Mouse (Mus musculus) lung, adult 2 months (tissue): ENCODE measurements at regions not wholly inside any gene's neighbourhood (a gene's known extent, or its start where the extent isn't known, plus 50 kb on each side); places are given as distances from the start of the nearest gene placed in this dataset.

Experiments used
- DNase-seq: peaks from one replicate; pipeline ENCODE4 v3.0.0; 2022
- H3K4me1 ChIP-seq: fragments of 200-500 bp; 2 replicates; pipeline ENCODE4 v1.6.1; 2011; ENCODE audit warnings: low read length; ENCODE audit not compliant: control insufficient read depth, insufficient read depth
- H3K4me3 ChIP-seq: fragments of 200-500 bp; replicated peaks from 2 replicates; pipeline ENCODE3; 2011; ENCODE audit warnings: low read depth, mild to moderate bottlenecking, control low read depth, low read length; ENCODE audit errors: extremely low read depth
- CTCF ChIP-seq: fragments of 200-500 bp; IDR thresholded peaks from 2 replicates; pipeline ENCODE4 v1.5.1; 2011; ENCODE audit warnings: mild to moderate bottlenecking, low read length, control low read depth; ENCODE audit not compliant: insufficient read depth
- POLR2A ChIP-seq: fragments of 200-500 bp; IDR thresholded peaks from 2 replicates; pipeline ENCODE4 v1.6.1; 2011; ENCODE audit warnings: low read depth, mild to moderate bottlenecking, control low read depth, low read length, borderline replicate concordance; ENCODE audit errors: extremely low read depth
- WGBS: fragments of 180-500 bp; shearing (Covaris S2); methylation state at CpG from one replicate; pipeline ENCODE4 v1.1.7; 2018; 5-methylcytosine and 5-hydroxymethylcytosine counted together

DNA sequence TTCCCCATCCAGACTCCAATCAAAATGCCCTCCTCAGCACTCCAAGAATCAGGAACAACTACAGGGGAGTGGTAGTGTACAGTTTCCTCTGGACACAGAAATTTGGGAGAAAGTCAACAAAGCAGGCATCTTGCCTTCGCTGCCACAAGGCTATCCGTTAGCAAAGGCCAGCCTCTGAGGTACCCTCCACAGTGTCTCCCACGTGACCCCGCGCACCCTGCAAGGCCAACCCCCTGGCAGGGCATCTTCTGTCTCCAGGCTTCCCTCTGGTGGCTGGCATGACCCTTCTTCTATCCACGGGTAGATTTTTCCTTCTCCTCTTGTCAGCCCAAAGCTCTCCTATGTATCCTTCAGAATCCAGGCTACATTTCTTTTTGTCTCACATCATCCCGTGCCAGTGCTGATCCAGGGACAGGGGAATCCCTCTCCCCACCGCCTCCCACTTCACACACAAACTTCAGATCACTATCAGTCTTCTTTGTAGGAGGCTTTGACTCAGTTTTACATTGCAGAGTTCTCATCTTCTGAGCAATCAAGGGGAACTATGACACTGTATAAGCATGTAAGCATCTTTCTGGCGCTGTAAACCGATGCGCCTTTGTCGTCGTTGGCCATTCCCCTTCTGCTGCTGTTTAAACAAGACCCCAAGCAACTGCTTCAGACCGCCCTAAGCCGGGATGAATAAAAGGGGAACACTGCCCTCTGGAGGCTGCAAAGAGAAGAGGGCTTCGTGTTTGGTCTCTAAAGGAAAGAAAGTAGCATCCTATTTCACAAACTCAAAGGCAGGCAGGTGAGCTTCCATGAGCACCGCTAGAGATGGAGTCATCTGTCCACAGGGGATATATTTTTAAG is 226.8 kb upstream of the Stac start:
- TF ChIP-seq POLR2A (no peak), CTCF (peak; percentile 30; the same call in 1 of the 2 replicates)
- 30% methylated on average over 17 of the region's 17 CpGs for WGBS
- peak; percentile 3 for DNase-seq

DNA sequence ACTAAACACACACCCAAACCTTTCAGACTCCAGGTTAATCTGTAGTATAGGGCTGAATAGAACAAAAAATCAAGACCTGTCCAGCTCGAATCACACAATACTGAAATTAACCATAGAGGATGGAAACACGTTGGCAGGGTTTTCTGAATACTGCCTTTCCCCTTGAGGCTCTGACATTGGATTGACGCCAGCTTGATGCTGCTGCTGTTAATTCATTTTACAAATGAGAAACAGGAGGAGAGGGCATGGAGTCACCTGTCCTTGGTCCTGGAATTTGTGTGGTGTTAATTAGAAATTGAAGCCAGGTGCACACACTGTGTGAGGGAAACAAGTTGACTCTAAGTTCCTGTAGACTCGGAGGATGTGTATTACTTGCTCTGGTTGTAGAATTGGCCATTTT is 218.7 kb upstream of the Stac start:
- 57% methylated on average over 4 of the region's 4 CpGs for WGBS
- no peaks in the 10 kb centered on the region for H3K4me1 ChIP-seq
- no peak overlapping the region for H3K4me3 ChIP-seq
- no peak for DNase-seq
- no peak for TF ChIP-seq POLR2A
- TF ChIP-seq CTCF: no peak

More for the DNA sequence above, 226.8 kb upstream of the Stac start:
- Histone ChIP-seq H3K4me1 (no peaks in the 10 kb centered on the region), H3K4me3 (no peak overlapping the region)

DNA sequence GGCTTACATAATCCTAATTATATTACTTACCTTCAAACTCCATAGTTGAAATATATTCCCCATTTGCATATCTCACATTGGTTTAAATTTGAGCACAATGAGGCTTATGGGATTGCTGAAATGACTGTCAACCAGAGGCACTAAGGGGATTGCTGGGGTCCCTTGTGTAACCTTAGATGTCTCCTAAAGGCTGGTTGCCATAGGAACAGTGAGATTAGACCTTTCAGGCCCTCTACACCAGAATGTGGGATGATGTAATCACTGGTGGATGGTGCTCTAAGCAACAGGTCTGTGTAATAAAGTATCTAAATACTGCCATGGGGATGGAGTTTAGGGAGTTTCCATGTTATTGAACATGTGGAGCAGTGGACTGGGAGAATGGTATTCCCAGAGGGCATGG is 210.0 kb upstream of the Stac start:
- Histone ChIP-seq H3K4me3 (no peak overlapping the region), H3K4me1 (no peaks in the 10 kb centered on the region)
- DNase-seq: no peak
- TF ChIP-seq CTCF: no peak

DNA sequence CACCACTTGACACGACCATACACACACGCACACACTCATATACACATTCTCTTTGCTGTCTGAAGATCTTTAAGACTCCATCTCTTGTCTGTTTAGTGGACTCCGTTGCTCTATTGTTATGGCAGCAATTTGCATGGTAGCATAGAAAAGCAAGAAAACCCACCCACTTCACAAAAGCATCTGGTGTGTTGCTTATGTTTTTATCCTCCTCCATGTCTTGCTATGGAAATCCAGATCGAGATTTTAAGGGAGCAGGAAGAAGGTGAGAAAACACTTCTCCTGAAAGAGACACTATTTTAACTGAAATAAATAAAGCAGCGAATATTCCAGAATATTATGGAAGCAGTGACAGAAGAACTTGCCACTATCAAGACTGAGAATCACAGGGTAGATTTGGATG is 207.5 kb upstream of the Stac start:
- no peak for DNase-seq
- 72% methylated on average over 5 of the region's 5 CpGs for WGBS
- Histone ChIP-seq H3K4me3 (no peak overlapping the region), H3K4me1 (no peaks in the 10 kb centered on the region)
- no peak for TF ChIP-seq POLR2A
- TF ChIP-seq CTCF: no peak

DNA sequence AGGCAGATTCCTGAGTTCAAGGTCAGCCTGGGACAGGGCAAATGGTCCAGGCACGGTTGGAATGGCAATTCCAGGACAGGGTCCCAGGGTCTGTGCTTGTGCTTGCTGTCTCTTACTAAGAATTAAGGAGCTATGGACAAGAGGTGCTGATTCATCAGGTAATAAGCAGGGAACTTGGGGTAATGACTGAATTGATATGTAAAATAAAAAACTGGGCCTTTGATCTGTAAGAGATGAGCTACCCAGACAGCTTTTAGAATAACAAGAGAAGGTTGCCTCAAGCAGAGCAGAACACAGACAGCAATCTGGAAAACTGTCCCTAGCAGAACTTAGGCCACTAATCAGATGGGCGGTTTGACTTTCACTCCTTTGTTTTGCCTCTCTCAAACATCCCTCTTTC is 189.6 kb upstream of the Stac start:
- 63% methylated on average over 2 of the region's 2 CpGs for WGBS
- TF ChIP-seq CTCF (no peak), POLR2A (no peak)
- DNase-seq: no peak
- Histone ChIP-seq H3K4me3 (no peak overlapping the region), H3K4me1 (no peaks in the 10 kb centered on the region)

DNA sequence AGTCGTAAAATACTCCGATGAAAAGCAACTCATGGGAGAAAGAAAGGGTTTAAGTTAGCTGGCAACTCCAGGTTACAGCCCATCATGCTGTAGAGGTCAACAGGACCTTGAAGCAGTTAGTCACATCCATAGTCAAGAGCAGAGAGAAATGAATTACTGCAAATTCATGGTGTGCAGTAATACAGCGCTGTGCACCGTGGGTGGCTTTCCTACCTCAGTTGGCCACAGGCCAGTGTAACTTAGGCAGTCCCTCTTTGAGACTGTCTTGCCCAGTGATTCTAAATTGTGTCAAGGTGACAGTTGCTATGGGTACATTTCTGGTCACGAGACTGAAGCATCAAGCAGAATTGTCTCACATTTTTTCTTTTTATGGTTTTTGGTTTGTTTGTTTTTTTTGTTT is 186.7 kb upstream of the Stac start:
- 87% methylated on average over 5 of the region's 5 CpGs for WGBS
- Histone ChIP-seq H3K4me3 (no peak overlapping the region), H3K4me1 (no peaks in the 10 kb centered on the region)
- no peak for DNase-seq
- TF ChIP-seq CTCF (no peak), POLR2A (no peak)

DNA sequence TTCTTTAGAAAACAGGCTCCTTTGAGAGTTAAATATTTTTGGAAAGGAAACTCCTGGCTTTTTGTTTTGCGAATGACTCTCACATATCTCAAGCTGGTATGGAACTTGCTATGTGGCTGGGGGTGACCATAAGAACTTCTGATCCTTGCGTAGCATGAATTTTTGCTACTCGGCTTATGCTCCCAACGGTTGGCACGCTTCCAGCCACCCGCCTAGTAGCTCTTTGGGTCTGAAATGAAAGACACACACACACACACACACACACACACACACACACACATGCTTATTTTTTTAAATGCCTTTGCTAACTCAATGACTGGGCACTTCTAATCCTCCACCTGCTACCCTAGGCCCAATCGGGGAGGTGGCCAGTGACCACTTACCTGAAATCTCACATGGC is 180.3 kb upstream of the Stac start:
- no peak for DNase-seq
- 76% methylated on average over 7 of the region's 7 CpGs for WGBS

DNA sequence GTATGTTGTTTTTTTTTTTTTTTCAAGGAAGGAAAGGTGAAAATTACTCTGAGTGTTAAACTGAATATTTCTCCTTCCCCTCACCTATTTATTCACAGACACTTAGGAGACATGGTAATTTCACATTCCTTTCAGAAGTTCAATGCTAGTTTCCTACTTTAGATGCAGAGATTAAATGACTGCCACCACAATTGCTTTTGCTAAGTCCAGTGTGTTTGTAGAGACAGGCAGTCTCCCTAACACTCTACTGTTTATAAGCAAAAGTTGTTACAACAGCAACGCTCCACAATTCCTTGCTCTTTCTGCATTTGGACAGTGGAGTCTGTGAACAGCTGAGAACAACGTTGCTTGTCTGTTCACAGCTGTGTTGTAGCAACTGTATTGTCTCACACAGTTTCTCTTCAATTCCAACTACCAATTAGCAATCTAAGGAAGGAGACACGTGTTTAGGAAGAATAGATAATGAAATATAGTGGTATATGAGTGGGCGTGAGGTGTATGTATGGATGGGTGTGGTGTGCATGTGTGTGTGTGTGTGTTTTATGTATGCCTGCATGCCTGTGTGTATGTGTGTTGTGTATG is 179.7 kb upstream of the Stac start:
- H3K4me1 ChIP-seq: no peaks in the 10 kb centered on the region
- WGBS: 66% methylated on average over 4 of the region's 4 CpGs
- no peak for TF ChIP-seq POLR2A
- no peak for TF ChIP-seq CTCF
- no peak for DNase-seq
- H3K4me3 ChIP-seq: no peak overlapping the region

More for the DNA sequence above, 180.3 kb upstream of the Stac start:
- H3K4me1 ChIP-seq: no peaks in the 10 kb centered on the region
- H3K4me3 ChIP-seq: no peak overlapping the region
- no peak for TF ChIP-seq CTCF
- no peak for TF ChIP-seq POLR2A

DNA sequence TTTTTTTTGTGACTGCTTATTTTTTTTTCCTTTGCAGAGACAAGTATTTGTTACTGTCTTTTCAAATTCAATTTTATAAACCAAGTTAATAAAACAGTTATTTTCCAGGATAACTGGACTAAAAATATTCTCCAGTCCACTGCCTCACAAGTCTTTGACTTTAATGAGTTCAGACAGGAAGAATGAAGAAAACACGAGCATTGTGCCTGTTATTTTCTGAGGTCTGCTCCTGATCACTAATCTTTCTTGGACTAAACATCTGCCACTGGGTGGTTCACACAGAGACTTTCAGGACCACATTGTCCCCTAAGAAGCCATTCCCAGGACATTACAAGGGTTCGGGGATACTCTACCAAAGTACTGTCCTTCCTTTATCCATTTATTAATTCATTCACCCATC is 167.9 kb upstream of the Stac start:
- H3K4me1 ChIP-seq: no peaks in the 10 kb centered on the region
- DNase-seq: no peak
- WGBS: 60% methylated on average over 2 of the region's 2 CpGs
- no peak overlapping the region for H3K4me3 ChIP-seq
- TF ChIP-seq CTCF (no peak), POLR2A (no peak)

DNA sequence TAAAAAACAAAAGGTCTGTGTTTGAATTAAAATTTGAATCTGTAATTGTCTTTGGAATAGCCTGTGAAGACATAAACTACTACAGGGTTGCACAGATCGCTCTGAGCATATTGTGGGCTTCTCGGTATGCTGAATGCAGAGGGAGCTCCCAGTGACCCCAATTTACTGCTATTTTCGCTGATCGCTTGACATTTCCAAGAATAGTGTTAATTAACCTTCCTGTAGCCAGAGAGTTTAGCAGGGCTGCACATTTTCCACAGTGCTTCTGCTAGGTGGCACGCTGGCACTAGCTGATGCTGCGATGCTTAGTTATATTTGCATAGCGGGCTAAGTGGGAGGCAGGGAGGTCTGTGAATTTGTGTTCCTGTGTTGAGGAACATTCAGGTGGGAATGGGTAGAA is 164.8 kb upstream of the Stac start:
- H3K4me1 ChIP-seq: no peaks in the 10 kb centered on the region
- WGBS: 83% methylated on average over 7 of the region's 7 CpGs
- no peak overlapping the region for H3K4me3 ChIP-seq
- no peak for DNase-seq
- TF ChIP-seq CTCF: no peak
- no peak for TF ChIP-seq POLR2A
